8 mouse cellular contexts compared by ENCODE assay signal in genomic region chr6:115803541-115804382, GRCm38 (mm10). TPM values are rescaled to one million over a fixed set of nuclear protein-coding genes. Genes with fewer than 3 reads are reported as not detected.
A peak's percentile ranks its signal among the peaks of the same experiment; 100 is the strongest.
DNase-seq lines count a peak whose midpoint lies in the region; ATAC-seq lines count a peak whose summit lies in the region.

No protein-coding gene starts in this region.

- H3K4me2 ChIP-seq in lung, embryonic 16.5 days (ENCODE audit: low read depth, low read length) = no peak overlapping the region

- WGBS in hindbrain, embryonic 10.5 days = 50% methylated on average over 16 of the region's 16 CpGs
- 38% methylated on average over 16 of the region's 16 CpGs for WGBS in lung, embryonic 16.5 days

- peaks cover 90% of the 10 kb centered on the region for H3K36me3 ChIP-seq in hindbrain, embryonic 10.5 days
- peaks cover 51% of the 10 kb centered on the region for H3K36me3 ChIP-seq in lung, embryonic 16.5 days (ENCODE audit: control insufficient read depth, insufficient read depth, low read length)

- H3K9me3 ChIP-seq in hindbrain, embryonic 10.5 days = no peaks in the 10 kb centered on the region
- no peaks in the 10 kb centered on the region for H3K9me3 ChIP-seq in lung, embryonic 16.5 days (ENCODE audit: control insufficient read depth, low read length)

- peaks cover 19% of the 10 kb centered on the region for H3K4me1 ChIP-seq in hindbrain, embryonic 10.5 days (replicated peaks)
- peaks cover 17% of the 10 kb centered on the region for H3K4me1 ChIP-seq in lung, embryonic 16.5 days (replicated peaks; ENCODE audit: control insufficient read depth, insufficient read depth, low read length)

- no peak overlapping the region for H3K9ac ChIP-seq in lung, embryonic 16.5 days (ENCODE audit: low read length)

- no peak overlapping the region for H3K27ac ChIP-seq in hindbrain, embryonic 10.5 days
- no peak overlapping the region for H3K27ac ChIP-seq in lung, embryonic 16.5 days (ENCODE audit: low read length)

- peak; percentile 88 for ATAC-seq in frontal cortex, adult (ENCODE audit: low TSS enrichment)
- peak; percentile 51 for ATAC-seq in lung, embryonic 16.5 days (ENCODE audit: low read depth)

- H3K4me3 ChIP-seq in hindbrain, embryonic 10.5 days = no peak overlapping the region
- H3K4me3 ChIP-seq in lung, embryonic 16.5 days (ENCODE audit: low read length) = no peak overlapping the region

- H3K27me3 ChIP-seq in hindbrain, embryonic 10.5 days (ENCODE audit: insufficient read depth, poor library complexity, severe bottlenecking) = no peaks in the 10 kb centered on the region
- H3K27me3 ChIP-seq in lung, embryonic 16.5 days (ENCODE audit: control insufficient read depth, insufficient read depth, low read depth, low read length) = no peaks in the 10 kb centered on the region

- peak; percentile 92 for DNase-seq in NIH3T3 (ENCODE audit: low read depth)
- DNase-seq in cerebellum, adult 18-20 months = peak; percentile 74 to 84
- peak; percentile 72 for DNase-seq in hindbrain, embryonic 10.5 days (ENCODE audit: low spot score)
- peak; percentile 62 for DNase-seq in layer of hippocampus, adult 9-10 months (ENCODE audit: low spot score)
- DNase-seq in right cerebral cortex, adult 18-20 months = peak; percentile 72
- DNase-seq in urinary bladder, postnatal 36 days (ENCODE audit: low spot score in 2 of 2) = peak; percentile 56 to 71

RNA-seq across cellular contexts. Expression of gene Rpl32, which starts 4.8 kb away (rescaled TPM):
- polyA plus RNA-seq in hindbrain, embryonic 10.5 days (2016; fragmentation: Nextera tagmentation; extraction: Ambion mirVana) = 1,744 and 1,823 TPM in 2 replicates
- 2,193 and 2,268 TPM in 2 replicates for polyA plus RNA-seq in lung, embryonic 16.5 days (2015; fragmentation: Nextera tagmentation; extraction: Ambion mirVana)

RNA-seq across cellular contexts. Expression of gene Cand2, which starts 29.4 kb away (rescaled TPM):
- 51.1 and 53.9 TPM in 2 replicates for polyA plus RNA-seq in hindbrain, embryonic 10.5 days (2016; fragmentation: Nextera tagmentation; extraction: Ambion mirVana)
- polyA plus RNA-seq in lung, embryonic 16.5 days (2015; fragmentation: Nextera tagmentation; extraction: Ambion mirVana) = 23.4 and 28.2 TPM in 2 replicates

RNA-seq across cellular contexts. Expression of gene Efcab12, which starts 34.5 kb away (rescaled TPM):
- 1.6 and 2.3 TPM in 2 replicates for polyA plus RNA-seq in hindbrain, embryonic 10.5 days (2016; fragmentation: Nextera tagmentation; extraction: Ambion mirVana)
- 1.8 and 2.1 TPM in 2 replicates for polyA plus RNA-seq in lung, embryonic 16.5 days (2015; fragmentation: Nextera tagmentation; extraction: Ambion mirVana)

RNA-seq across cellular contexts. Expression of gene Tmem40, which starts 41.6 kb away (rescaled TPM):
- 2.2 and 3.2 TPM in 2 replicates for polyA plus RNA-seq in hindbrain, embryonic 10.5 days (2016; fragmentation: Nextera tagmentation; extraction: Ambion mirVana)
- 2.3 and 3.8 TPM in 2 replicates for polyA plus RNA-seq in lung, embryonic 16.5 days (2015; fragmentation: Nextera tagmentation; extraction: Ambion mirVana)

RNA-seq across cellular contexts. Expression of gene Mbd4, which starts 49.4 kb away (rescaled TPM):
- 24.6 and 31.7 TPM in 2 replicates for polyA plus RNA-seq in hindbrain, embryonic 10.5 days (2016; fragmentation: Nextera tagmentation; extraction: Ambion mirVana)
- polyA plus RNA-seq in lung, embryonic 16.5 days (2015; fragmentation: Nextera tagmentation; extraction: Ambion mirVana) = 22.4 and 23.5 TPM in 2 replicates
